Mouse (Mus musculus): Measurements from ENCODE around the gene Gm47429. TPM values are rescaled to one million over a fixed set of nuclear protein-coding genes. Genes with fewer than 3 reads are reported as not detected.

Gene Gm47429
- polyA plus RNA-seq, 1 experiment from 2014 or later, result not detected

DNA sequence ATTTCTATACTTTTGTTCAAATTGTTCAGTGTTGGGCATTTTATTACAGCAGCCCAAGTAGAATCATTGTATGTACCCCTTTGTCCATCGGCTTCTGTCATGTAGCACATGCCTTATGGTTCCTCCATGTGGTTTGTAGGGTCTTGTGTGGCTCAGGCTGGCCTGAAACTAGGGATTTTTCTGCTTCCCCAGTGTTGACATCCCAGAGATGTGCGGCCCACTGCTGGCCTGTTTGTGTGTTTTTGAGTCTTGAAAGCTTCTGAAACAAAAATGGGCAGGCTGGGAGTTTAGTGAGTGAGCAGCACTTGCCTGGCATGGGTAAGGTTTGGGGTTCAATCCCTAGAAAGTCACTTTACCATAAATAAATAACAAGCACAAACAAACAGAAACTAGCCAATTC is 19.2 kb downstream of the Gm47429 start:
- ATAC-seq (replicated peaks; ENCODE audit: low FRiP score), result no peak
- H3K36me3 ChIP-seq (ENCODE audit: control insufficient read depth, insufficient read depth, low read length), result peaks cover 10% of the 10 kb centered on the region; the same call in 1 of the 2 replicates
- no peak overlapping the region for H3K9ac ChIP-seq (ENCODE audit: low read depth, low read length)
- H3K4me1 ChIP-seq (replicated peaks; ENCODE audit: control insufficient read depth, insufficient read depth, low read length), result no peaks in the 10 kb centered on the region; the same call in 1 of the 2 replicates
- WGBS, result 86% methylated on average over 2 of the region's 2 CpGs
- no peak overlapping the region for H3K4me3 ChIP-seq (ENCODE audit: low read depth, low read length)
- DNase-seq (ENCODE audit: low spot score), result no peak
- H3K4me2 ChIP-seq, result no peak overlapping the region
- H3K27me3 ChIP-seq (replicated peaks; ENCODE audit: control insufficient read depth, insufficient read depth, low read length), result no peaks in the 10 kb centered on the region
- H3K27ac ChIP-seq (ENCODE audit: low read depth, low read length), result no peak overlapping the region
- H3K9me3 ChIP-seq (ENCODE audit: control insufficient read depth, low read length), result no peaks in the 10 kb centered on the region

DNA sequence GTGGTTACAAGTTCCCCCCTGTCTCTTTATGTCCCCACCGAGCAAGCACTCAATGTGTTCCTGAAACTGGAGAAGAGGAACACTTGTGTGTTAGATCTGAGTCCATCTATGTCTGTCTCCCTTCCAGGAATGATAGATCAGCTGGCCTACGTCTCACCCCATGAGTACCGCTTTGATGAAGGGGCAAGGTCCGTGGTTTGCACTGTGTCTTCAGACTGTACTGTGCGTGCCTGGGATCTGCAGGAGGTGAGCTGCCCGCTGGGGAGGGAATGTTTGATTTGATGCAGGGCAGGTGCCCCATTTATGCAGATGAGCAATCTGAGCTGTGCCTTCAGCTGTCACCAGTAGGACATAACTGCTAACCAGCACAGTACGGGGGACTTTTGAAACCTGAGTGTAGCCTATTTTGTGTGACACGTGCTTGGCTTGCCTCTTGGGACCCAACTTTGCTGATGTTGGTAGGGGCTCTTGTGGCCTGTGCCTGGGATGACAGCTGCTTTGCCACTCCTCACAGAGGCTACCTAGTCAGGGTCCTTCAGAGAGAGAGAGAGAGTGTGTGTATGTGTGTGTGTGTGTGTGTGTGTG is 20.0 kb downstream of the Gm47429 start:
- H3K9me3 ChIP-seq (ENCODE audit: control insufficient read depth, low read length), result no peaks in the 10 kb centered on the region
- DNase-seq (ENCODE audit: low spot score) (no peak), ATAC-seq (replicated peaks; ENCODE audit: low FRiP score) (no peak)
- H3K9ac ChIP-seq (ENCODE audit: low read depth, low read length), result no peak overlapping the region
- no peaks in the 10 kb centered on the region; the same call in 1 of the 2 replicates for H3K4me1 ChIP-seq (replicated peaks; ENCODE audit: control insufficient read depth, insufficient read depth, low read length)
- 88% methylated on average over 8 of the region's 8 CpGs for WGBS
- no peak overlapping the region for H3K4me3 ChIP-seq (ENCODE audit: low read depth, low read length)
- no peak overlapping the region for H3K4me2 ChIP-seq
- peaks cover 10% of the 10 kb centered on the region; the same call in 1 of the 2 replicates for H3K36me3 ChIP-seq (ENCODE audit: control insufficient read depth, insufficient read depth, low read length)
- no peak overlapping the region for H3K27ac ChIP-seq (ENCODE audit: low read depth, low read length)
- H3K27me3 ChIP-seq (replicated peaks; ENCODE audit: control insufficient read depth, insufficient read depth, low read length), result no peaks in the 10 kb centered on the region

DNA sequence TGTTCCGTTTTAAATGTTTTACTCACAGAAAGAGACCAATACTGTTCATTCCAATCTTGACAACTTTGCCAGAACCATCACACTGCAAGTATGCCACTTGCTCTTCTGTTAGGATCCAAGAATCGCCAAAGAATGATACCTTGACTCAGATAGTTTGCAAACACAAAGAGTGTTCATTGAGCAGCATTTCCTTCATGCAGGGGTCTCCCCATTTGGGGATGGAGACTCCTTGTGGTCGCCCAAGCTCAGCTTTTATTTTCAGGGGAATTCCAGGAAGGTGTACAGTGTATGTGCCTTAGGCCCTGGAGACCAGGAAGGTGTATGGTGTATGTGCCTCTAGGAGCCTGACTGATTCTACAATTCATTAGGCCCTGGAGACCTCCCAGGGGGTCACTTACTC is 25.3 kb downstream of the Gm47429 start:
- H3K9ac ChIP-seq (ENCODE audit: low read depth, low read length), result no peak overlapping the region; the same call in 1 of the 2 replicates
- DNase-seq (ENCODE audit: low spot score) (no peak), ATAC-seq (replicated peaks; ENCODE audit: low FRiP score) (no peak)

DNA sequence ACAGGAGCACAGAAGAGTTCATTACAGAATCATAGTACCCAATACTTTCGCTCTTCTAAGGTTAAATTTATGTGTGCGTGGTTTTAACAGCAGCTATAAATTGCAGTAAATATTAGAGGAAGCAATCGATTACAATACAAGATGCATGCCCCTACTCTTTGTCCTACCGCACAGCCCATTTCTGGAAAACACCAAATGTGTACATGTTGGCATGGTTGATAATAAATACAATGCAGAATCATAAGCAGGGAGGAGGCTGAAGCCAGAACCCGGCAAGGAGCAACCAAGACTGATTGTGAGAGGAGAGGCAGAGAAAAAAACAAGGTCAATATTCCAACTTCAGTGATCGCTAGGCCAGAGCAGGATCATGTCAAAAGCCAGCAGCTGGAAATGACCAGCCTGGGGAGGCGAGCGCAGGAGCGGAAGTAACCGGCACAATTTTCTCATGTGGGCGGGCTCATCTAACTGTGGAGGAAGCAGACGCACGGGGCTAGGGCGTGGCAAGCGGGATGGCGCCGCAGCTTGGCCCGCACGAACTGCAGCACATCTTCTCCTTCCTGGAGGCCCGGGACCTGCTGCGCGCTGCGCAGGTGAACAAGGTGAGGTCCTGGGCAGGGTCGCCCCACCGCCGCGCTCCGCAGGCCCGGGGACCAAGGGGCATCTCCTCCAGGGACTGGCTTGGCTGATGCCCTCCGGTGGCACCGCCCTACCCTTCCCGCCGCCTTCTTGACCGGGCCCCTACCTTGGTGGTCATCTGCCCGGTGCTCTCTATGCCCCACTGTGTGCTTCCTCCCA is 26.1 kb downstream of the Gm47429 start, which contains the start of gene Fbxw17:
Gene Fbxw17 (plus strand): TSS at position 476 of the 795 bp plus-strand sequence.
- Histone ChIP-seq H3K4me1 (replicated peaks; ENCODE audit: control insufficient read depth, insufficient read depth, low read length) (no peaks in the 10 kb centered on the region), H3K9ac (ENCODE audit: low read depth, low read length) (peak within 1 kb of the TSS; percentile 74), H3K27me3 (replicated peaks; ENCODE audit: control insufficient read depth, insufficient read depth, low read length) (no peaks in the 10 kb centered on the region), H3K36me3 (ENCODE audit: control insufficient read depth, insufficient read depth, low read length) (no peaks in the 10 kb centered on the region; the same call in 1 of the 2 replicates), H3K4me3 (ENCODE audit: low read depth, low read length) (peak within 1 kb of the TSS; percentile 75), H3K4me2 (peak within 1 kb of the TSS; percentile 77), H3K27ac (ENCODE audit: low read depth, low read length) (no peak within 1 kb of the TSS), H3K9me3 (ENCODE audit: control insufficient read depth, low read length) (no peaks in the 10 kb centered on the region)
- WGBS, result 12% methylated on average over 32 of the region's 35 CpGs
- DNase-seq (ENCODE audit: low spot score), result peak; percentile 65
- ATAC-seq (replicated peaks; ENCODE audit: low FRiP score), result peak; percentile 93

More for the DNA sequence above, 25.3 kb downstream of the Gm47429 start:
- Histone ChIP-seq H3K36me3 (ENCODE audit: control insufficient read depth, insufficient read depth, low read length) (no peaks in the 10 kb centered on the region; the same call in 1 of the 2 replicates), H3K4me1 (replicated peaks; ENCODE audit: control insufficient read depth, insufficient read depth, low read length) (no peaks in the 10 kb centered on the region), H3K27me3 (replicated peaks; ENCODE audit: control insufficient read depth, insufficient read depth, low read length) (no peaks in the 10 kb centered on the region), H3K27ac (ENCODE audit: low read depth, low read length) (no peak overlapping the region), H3K9me3 (ENCODE audit: control insufficient read depth, low read length) (no peaks in the 10 kb centered on the region), H3K4me2 (peak overlapping the region; percentile 77), H3K4me3 (ENCODE audit: low read depth, low read length) (peak overlapping the region; percentile 75)
- 49% methylated on average over 3 of the region's 3 CpGs for WGBS

Other genes with a start within 250 kb of the Gm47429 start
- gene Gm906, start 193.6 kb downstream of the Gm47429 start, polyA plus RNA-seq (2014; fragmentation: Nextera tagmentation; extraction: Ambion mirVana), result not detected in 2 replicates
- gene Fbxw17, start 26.0 kb downstream of the Gm47429 start, polyA plus RNA-seq (2014; fragmentation: Nextera tagmentation; extraction: Ambion mirVana), result 17.8 and 17.9 TPM in 2 replicates
- not detected in 2 replicates for gene Nutm2, start 23.4 kb upstream of the Gm47429 start, polyA plus RNA-seq (2014; fragmentation: Nextera tagmentation; extraction: Ambion mirVana)
- gene Gm904, start 199.3 kb upstream of the Gm47429 start, polyA plus RNA-seq (2014; fragmentation: Nextera tagmentation; extraction: Ambion mirVana), result not detected in 2 replicates

All from liver, embryonic 11.5 days (tissue).